ENCODE assay signal across 15 mouse cellular contexts in genomic region chr19:5429219-5429618, GRCm38 (mm10). TPM values are rescaled to one million over a fixed set of nuclear protein-coding genes. Genes with fewer than 3 reads are reported as not detected.
"Had no signal": no experiment of that assay in that cellular context is flagged by ENCODE, and none has a peak within 500 bp of the region (broad histone marks: within the 10 kb centered on the region; RNA-seq: fewer than 3 reads in every experiment).

No protein-coding gene starts in this region.

- H3K9ac ChIP-seq: limb, embryonic 13.5 days; liver, embryonic 15.5 days; neural tube, embryonic 15.5 days had no signal

- H3K4me2 ChIP-seq: limb, embryonic 13.5 days; liver, embryonic 11.5 days; liver, embryonic 15.5 days; neural tube, embryonic 15.5 days had no signal

- H3K4me3 ChIP-seq: limb, embryonic 13.5 days; liver, embryonic 15.5 days; neural tube, embryonic 15.5 days had no signal

- ATAC-seq: lung, postnatal 0 days had no signal

- H3K27ac ChIP-seq: kidney, postnatal 0 days; limb, embryonic 13.5 days; liver, embryonic 15.5 days; neural tube, embryonic 15.5 days had no signal

- DNase-seq: layer of hippocampus, adult 9-11 months; lung, adult 2 months; lung, postnatal 36 days; right cerebral cortex, adult 18-20 months; thymus, adult 18-20 months; thymus, postnatal 25 days had no signal

- H3K27me3 ChIP-seq: limb, embryonic 13.5 days; neural tube, embryonic 15.5 days had no signal

- H3K9me3 ChIP-seq: limb, embryonic 13.5 days; liver, embryonic 15.5 days; neural tube, embryonic 15.5 days had no signal

RNA-seq across cellular contexts. Expression of gene Fosl1, which starts 18.1 kb away (rescaled TPM):
- polyA plus RNA-seq: kidney, postnatal 0 days; limb, embryonic 13.5 days; liver, embryonic 15.5 days; lung, postnatal 0 days; midbrain, postnatal 0 days; neural tube, embryonic 11.5 days; neural tube, embryonic 15.5 days; urinary bladder, adult 2 months had no signal

RNA-seq across cellular contexts. Expression of gene Tsga10ip, which starts 26.9 kb away (rescaled TPM):
- polyA plus RNA-seq: liver, embryonic 15.5 days; lung, adult 2 months; neural tube, embryonic 11.5 days; neural tube, embryonic 15.5 days; urinary bladder, adult 2 months had no signal
